ENCODE assay signal across 35 mouse cellular contexts in the genomic region with DNA sequence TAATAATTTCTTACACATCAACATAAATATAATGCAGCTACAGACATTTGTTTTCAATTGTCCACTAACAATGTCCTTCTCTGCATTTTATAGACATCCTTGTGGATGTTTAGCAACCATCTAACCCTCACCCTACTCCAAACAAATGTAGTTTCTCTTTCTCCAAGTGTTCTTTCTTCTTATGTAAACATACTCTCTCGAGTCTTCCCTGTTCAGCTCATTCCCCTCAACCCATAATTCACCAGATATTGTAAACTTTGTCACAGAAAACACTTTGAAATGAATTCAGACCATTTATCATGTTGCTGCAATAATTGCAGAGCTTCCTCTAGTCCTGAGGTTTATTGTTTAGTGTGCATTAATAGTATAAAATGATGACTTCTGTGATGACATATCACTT.
"Had no signal": no experiment of that assay in that cellular context is flagged by ENCODE, and none has a peak within 500 bp of the region (broad histone marks: within the 10 kb centered on the region; RNA-seq: fewer than 3 reads in every experiment).

No protein-coding gene starts in this region.

- H3K4me1 ChIP-seq: heart, embryonic 10.5 days; heart, embryonic 12.5 days; heart, embryonic 13.5 days; heart, embryonic 15.5 days; hindbrain, embryonic 10.5 days; hindbrain, embryonic 12.5 days; hindbrain, embryonic 13.5 days; hindbrain, embryonic 15.5 days; intestine, embryonic 15.5 days; kidney, embryonic 15.5 days had no signal

- H3K4me2 ChIP-seq: heart, embryonic 11.5 days; heart, embryonic 12.5 days; heart, embryonic 13.5 days; heart, embryonic 15.5 days; hindbrain, embryonic 12.5 days; hindbrain, embryonic 13.5 days; hindbrain, embryonic 14.5 days; hindbrain, embryonic 15.5 days; intestine, embryonic 15.5 days; kidney, embryonic 15.5 days had no signal

- ATAC-seq: hindbrain, embryonic 16.5 days; hindbrain, postnatal 0 days; inflammation-experienced regulatory T-cells, adult 6 months; intestine, embryonic 15.5 days; intestine, embryonic 16.5 days; intestine, postnatal 0 days had no signal

- H3K36me3 ChIP-seq: heart, embryonic 10.5 days; heart, embryonic 12.5 days; heart, embryonic 13.5 days; heart, embryonic 15.5 days; hindbrain, embryonic 10.5 days; hindbrain, embryonic 12.5 days; hindbrain, embryonic 13.5 days; hindbrain, embryonic 15.5 days; intestine, embryonic 15.5 days; kidney, embryonic 15.5 days had no signal

- DNase-seq: heart, adult 2 months; heart, postnatal 10 days; heart, postnatal 14 days; heart, postnatal 36 days; heart, postnatal 4 days; kidney, adult 11 months; kidney, adult 18-20 months; kidney, adult 2 months; kidney, adult 8-10 months; kidney, adult 9 months; kidney, postnatal 10 days; kidney, postnatal 14 days; kidney, postnatal 25 days; kidney, postnatal 36 days; kidney, postnatal 4 days; layer of hippocampus, adult 9-11 months had no signal

- H3K27ac ChIP-seq: heart, adult 2 months; heart, embryonic 10.5 days; heart, embryonic 13.5 days; heart, embryonic 15.5 days; hindbrain, embryonic 10.5 days; hindbrain, embryonic 12.5 days; hindbrain, embryonic 13.5 days; hindbrain, embryonic 14.5 days; hindbrain, embryonic 15.5 days; hindbrain, postnatal 0 days; intestine, embryonic 15.5 days; kidney, embryonic 15.5 days; kidney, postnatal 0 days; layer of hippocampus, adult 2 months had no signal

- H3K9me3 ChIP-seq: heart, embryonic 10.5 days; heart, embryonic 12.5 days; heart, embryonic 13.5 days; heart, embryonic 15.5 days; hindbrain, embryonic 12.5 days; hindbrain, embryonic 13.5 days; hindbrain, embryonic 15.5 days; intestine, embryonic 15.5 days; kidney, embryonic 15.5 days had no signal

- H3K4me3 ChIP-seq: heart, adult 2 months; heart, embryonic 10.5 days; heart, embryonic 12.5 days; heart, embryonic 13.5 days; heart, embryonic 15.5 days; hindbrain, embryonic 10.5 days; hindbrain, embryonic 12.5 days; hindbrain, embryonic 13.5 days; hindbrain, embryonic 15.5 days; intestine, embryonic 15.5 days; kidney, embryonic 15.5 days; layer of hippocampus, adult 2 months had no signal

- H3K27me3 ChIP-seq: heart, embryonic 12.5 days; heart, embryonic 13.5 days; heart, embryonic 15.5 days; hindbrain, embryonic 12.5 days; hindbrain, embryonic 13.5 days; hindbrain, embryonic 15.5 days; intestine, embryonic 15.5 days; kidney, embryonic 15.5 days had no signal

- H3K9ac ChIP-seq: heart, embryonic 12.5 days; heart, embryonic 13.5 days; heart, embryonic 15.5 days; hindbrain, embryonic 12.5 days; hindbrain, embryonic 13.5 days; hindbrain, embryonic 14.5 days; hindbrain, embryonic 15.5 days; intestine, embryonic 15.5 days; kidney, embryonic 15.5 days had no signal
